Mouse (Mus musculus) cortical plate, adult 2 months (tissue): ENCODE measurements around the gene Dok7.

Source experiments
- CTCF ChIP-seq: fragments of 200-500 bp; IDR thresholded peaks from 2 replicates; pipeline ENCODE4 v1.5.1; 2011; ENCODE audit warnings: mild to moderate bottlenecking, control low read depth, low read length; ENCODE audit not compliant: insufficient read depth; ENCODE audit errors: extremely low read depth
- POLR2A ChIP-seq: fragments of 200-500 bp; IDR thresholded peaks from 2 replicates; pipeline ENCODE4 v1.6.1; 2011; ENCODE audit warnings: mild to moderate bottlenecking, low read length, control low read depth; ENCODE audit not compliant: insufficient read depth; ENCODE audit errors: extremely low read depth

- TF ChIP-seq CTCF (no peak), POLR2A (no peak)
Observed at GRCm38 (mm10) chr5:35011156-35011923, 45.2 kb upstream of the Dok7 start.
